Mouse (Mus musculus) small intestine, adult 2 months (tissue): ENCODE data around the gene Rabep2. TPM values are rescaled to one million over a fixed set of nuclear protein-coding genes. Genes with fewer than 3 reads are reported as not detected.
"Not testable (repeated sequence)": the region's sequence is repeated elsewhere in the genome, so short reads cannot be mapped to it uniquely, and the experiment has no call there.

Experiments used
- H3K27ac ChIP-seq: fragments of 200-500 bp; 2 replicates; pipeline ENCODE4 v1.5.1; 2012; ENCODE audit warnings: low read depth, low read length, control low read depth, inconsistent platforms; ENCODE audit not compliant: insufficient read depth
- H3K27me3 ChIP-seq: fragments of 200-500 bp; 2 replicates; pipeline ENCODE4 v1.6.1; 2012; ENCODE audit warnings: mild to moderate bottlenecking, moderate library complexity, low read length, inconsistent platforms; ENCODE audit not compliant: control insufficient read depth, insufficient read depth
- H3K36me3 ChIP-seq: fragments of 200-500 bp; 2 replicates; pipeline ENCODE4 v1.6.1; 2012; ENCODE audit warnings: mild to moderate bottlenecking, low read length, control low read depth, inconsistent platforms; ENCODE audit not compliant: control insufficient read depth, insufficient read depth
- H3K4me1 ChIP-seq: fragments of 200-500 bp; 2 replicates; pipeline ENCODE4 v1.6.1; 2012; ENCODE audit warnings: low read length, inconsistent platforms, mixed read lengths; ENCODE audit not compliant: control insufficient read depth, insufficient read depth, insufficient read length
- H3K4me3 ChIP-seq: fragments of 200-500 bp; 2 replicates; pipeline ENCODE4 v1.5.1; 2012; ENCODE audit warnings: low read depth, mild to moderate bottlenecking, control low read depth, inconsistent platforms, low read length, moderate library complexity
- CTCF ChIP-seq: fragments of 200-500 bp; IDR thresholded peaks from 2 replicates; pipeline ENCODE4 v1.5.1; 2012; ENCODE audit warnings: low read depth, mild to moderate bottlenecking, control low read depth, inconsistent platforms, low read length, moderate library complexity, mixed read lengths; ENCODE audit not compliant: insufficient replicate concordance, insufficient read length; ENCODE audit errors: extremely low read depth
- POLR2A ChIP-seq: fragments of 200-500 bp; IDR thresholded peaks from 2 replicates; pipeline ENCODE4 v1.6.1; 2012; ENCODE audit warnings: low read depth, mild to moderate bottlenecking, control low read depth, inconsistent platforms, low read length, moderate library complexity
- WGBS: fragments of 180-500 bp; shearing (Covaris S2); methylation state at CpG from one replicate; pipeline ENCODE4 v1.1.7; 2018; 5-methylcytosine and 5-hydroxymethylcytosine counted together
- polyA plus RNA-seq: library from polyadenylated mRNA; depleted of rRNA; stranded (reverse); fragments of >200 nt; gene quantifications from 2 replicates; pipeline ENCODE4 v1.2.3, GENCODE M21; 2012

The Rabep2 gene
- polyA plus RNA-seq, 1 experiment = 20.3 TPM

DNA sequence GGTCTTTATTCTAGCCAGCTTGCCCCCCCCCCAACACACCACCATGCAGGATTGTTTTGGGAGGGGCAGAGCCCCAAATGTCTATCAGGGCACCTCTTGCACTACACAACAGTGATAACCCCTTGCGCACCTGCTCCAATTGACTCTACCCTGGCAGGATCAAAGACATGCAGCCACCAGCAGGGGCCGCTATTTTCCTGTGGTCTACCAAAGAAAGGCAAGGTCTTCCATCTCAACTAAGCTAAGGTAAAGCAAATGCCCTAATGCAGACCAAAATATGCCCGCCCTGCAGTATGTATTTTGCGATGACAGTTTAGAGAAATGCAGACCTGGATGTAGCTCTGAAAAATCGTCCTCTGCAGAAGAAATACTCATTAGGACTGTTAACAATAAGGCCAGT, 29.0 kb upstream of the Rabep2 start:
- TF ChIP-seq POLR2A = no peak
- peak; percentile 82; the same call in 1 of the 2 replicates for TF ChIP-seq CTCF
- 3% methylated on average over 5 of the region's 5 CpGs for WGBS
- Histone ChIP-seq H3K27ac (no peak overlapping the region), H3K36me3 (no peaks in the 10 kb centered on the region), H3K4me3 (no peak overlapping the region), H3K4me1 (no peaks in the 10 kb centered on the region), H3K27me3 (no peaks in the 10 kb centered on the region)

DNA sequence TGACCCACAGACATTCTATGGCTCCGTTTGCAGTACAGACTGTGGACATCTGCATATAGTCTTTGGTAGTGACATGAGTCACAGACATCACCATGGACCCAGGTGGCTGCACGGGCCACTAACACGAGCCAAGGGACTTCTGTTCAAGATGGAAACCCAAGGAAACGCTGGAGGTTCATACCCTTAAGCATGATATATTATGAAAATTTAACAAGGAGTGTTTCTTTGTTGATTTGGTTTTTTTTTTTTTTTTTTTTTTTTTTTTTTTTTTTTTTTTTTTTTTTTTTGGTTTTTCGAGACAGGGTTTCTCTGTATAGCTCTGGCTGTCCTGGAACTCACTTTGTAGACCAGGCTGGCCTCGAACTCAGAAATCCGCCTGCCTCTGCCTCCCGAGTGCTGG, 26.0 kb upstream of the Rabep2 start:
- 77% methylated on average over 8 of the region's 8 CpGs for WGBS
- H3K27me3 ChIP-seq, H3K4me1 ChIP-seq: not testable (repeated sequence)

GRCm38 (mm10) chr7:126408686-126409085, 19.9 kb upstream of the Rabep2 start:
- H3K36me3 ChIP-seq = no peaks in the 10 kb centered on the region
- no peaks in the 10 kb centered on the region for H3K27me3 ChIP-seq
- TF ChIP-seq POLR2A = no peak
- H3K4me1 ChIP-seq = no peaks in the 10 kb centered on the region
- H3K27ac ChIP-seq = no peak overlapping the region
- no peak overlapping the region for H3K4me3 ChIP-seq
- 79% methylated on average over 2 of the region's 2 CpGs for WGBS

More for the DNA sequence above, 26.0 kb upstream of the Rabep2 start:
- H3K36me3 ChIP-seq, H3K27ac ChIP-seq, H3K4me3 ChIP-seq: not testable (repeated sequence)

DNA sequence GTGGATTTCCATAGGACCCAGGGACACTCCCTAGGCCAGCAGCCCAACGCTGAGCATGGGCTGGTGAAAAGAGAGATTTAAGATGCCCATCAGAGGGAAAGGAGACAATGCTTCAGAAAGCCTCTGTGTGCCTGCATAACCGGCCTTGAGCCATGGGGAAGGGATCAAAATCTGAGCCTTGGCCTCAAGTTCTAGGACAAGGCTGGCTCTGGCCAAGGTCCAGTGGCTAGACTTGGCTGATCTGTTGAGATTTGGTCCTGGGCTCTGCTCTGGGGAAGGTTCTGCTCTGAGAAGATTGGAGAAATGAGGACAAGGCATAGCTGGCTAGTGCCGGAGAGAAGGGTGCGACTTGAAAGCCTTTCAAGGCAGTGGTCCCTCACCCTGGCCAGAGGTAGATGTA, 17.5 kb upstream of the Rabep2 start:
- Histone ChIP-seq H3K27me3 (no peaks in the 10 kb centered on the region), H3K4me3 (no peak overlapping the region), H3K27ac (no peak overlapping the region), H3K36me3 (no peaks in the 10 kb centered on the region), H3K4me1 (no peaks in the 10 kb centered on the region)
- no peak for TF ChIP-seq CTCF
- TF ChIP-seq POLR2A = no peak
- 85% methylated on average over 4 of the region's 4 CpGs for WGBS

DNA sequence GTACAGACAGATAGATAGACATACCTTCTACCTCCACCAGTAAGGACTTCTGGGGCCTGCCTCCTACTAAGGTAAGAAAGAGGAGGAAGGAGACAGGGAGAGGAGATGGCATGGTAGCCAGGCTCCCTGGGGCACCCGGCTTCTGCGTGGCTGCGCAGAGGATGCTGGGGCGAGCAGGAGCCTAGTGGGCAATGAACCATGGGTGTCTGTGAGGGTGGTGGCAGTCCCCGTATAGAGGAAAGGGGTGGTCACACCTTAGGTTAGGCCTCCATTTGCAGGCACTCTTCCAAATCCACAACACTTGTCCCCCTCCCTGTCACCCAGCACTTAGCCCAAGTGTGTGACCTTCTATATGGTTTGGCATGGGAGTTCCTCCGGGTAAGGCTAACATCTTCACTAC, 13.8 kb upstream of the Rabep2 start, which contains the start of gene Cd19:
Cd19 (minus strand) TSS at position 165 of the 400 bp plus-strand sequence.
- 86% methylated on average over 6 of the region's 6 CpGs for WGBS
- TF ChIP-seq CTCF (no peak), POLR2A (no peak)

DNA sequence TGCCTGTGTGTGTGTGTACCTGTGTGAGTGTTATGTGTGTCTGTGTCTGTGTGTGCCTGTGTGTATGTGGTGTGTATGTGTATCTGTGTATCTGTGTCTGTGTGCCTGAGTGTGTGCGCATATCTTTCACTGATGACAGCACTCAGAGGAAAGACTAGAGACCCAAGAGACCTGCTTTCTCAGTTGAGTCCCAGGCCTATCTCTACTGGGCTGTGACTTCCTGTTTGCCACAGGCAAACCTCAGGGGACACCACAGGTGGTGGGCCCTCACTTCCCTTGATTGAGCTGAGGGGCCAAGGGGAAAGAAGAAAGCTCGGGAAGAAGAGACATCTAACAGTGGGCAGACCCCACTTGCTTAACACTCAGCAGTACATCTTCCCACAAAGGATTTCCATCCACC, 11.9 kb upstream of the Rabep2 start:
- no peaks in the 10 kb centered on the region for H3K36me3 ChIP-seq
- H3K27ac ChIP-seq = no peak overlapping the region; the same call in 1 of the 2 replicates
- no peak overlapping the region for H3K4me3 ChIP-seq
- H3K4me1 ChIP-seq = no peaks in the 10 kb centered on the region
- no peak for TF ChIP-seq CTCF
- no peak for TF ChIP-seq POLR2A
- no peaks in the 10 kb centered on the region for H3K27me3 ChIP-seq
- 79% methylated on average over 2 of the region's 2 CpGs for WGBS

More for the DNA sequence above, 13.8 kb upstream of the Rabep2 start, which contains the start of gene Cd19:
- no peaks in the 10 kb centered on the region for H3K27me3 ChIP-seq
- H3K36me3 ChIP-seq = no peaks in the 10 kb centered on the region
- H3K4me3 ChIP-seq = peak within 1 kb of the TSS; percentile 25
- H3K27ac ChIP-seq = no peak within 1 kb of the TSS
- no peaks in the 10 kb centered on the region for H3K4me1 ChIP-seq

- Histone ChIP-seq H3K27me3 (no peaks in the 10 kb centered on the region), H3K4me3 (no peak overlapping the region), H3K36me3 (no peaks in the 10 kb centered on the region), H3K27ac (no peak overlapping the region), H3K4me1 (no peaks in the 10 kb centered on the region)
- WGBS = 75% methylated on average over 8 of the region's 8 CpGs
- TF ChIP-seq POLR2A (no peak), CTCF (no peak)
These were observed 11.5 kb upstream of the Rabep2 start for GRCm38 (mm10) chr7:126417045-126417444.

GRCm38 (mm10) chr7:126417606-126418005, 11.0 kb upstream of the Rabep2 start:
- WGBS = 89% methylated on average over 4 of the region's 4 CpGs
- TF ChIP-seq POLR2A = no peak

More at GRCm38 (mm10) chr7:126417606-126418005, 11.0 kb upstream of the Rabep2 start:
- H3K27ac ChIP-seq = no peak overlapping the region
- no peaks in the 10 kb centered on the region for H3K36me3 ChIP-seq
- no peaks in the 10 kb centered on the region for H3K4me1 ChIP-seq
- H3K27me3 ChIP-seq = no peaks in the 10 kb centered on the region
- no peak overlapping the region for H3K4me3 ChIP-seq
